Mouse (Mus musculus) heart, embryonic 16.5 days (tissue): Measurements from ENCODE around the gene Sst. TPM values are rescaled to one million over a fixed set of nuclear protein-coding genes. Genes with fewer than 3 reads are reported as not detected.

Experiments
- ATAC-seq: fragments of 200-750 bp; cut with Nextera tagmentation; replicated peaks from 2 replicates; pipeline ENCODE4 v1.8.0; 2017; ENCODE audit warnings: moderate number of reproducible peaks; ENCODE audit not compliant: insufficient read depth, low FRiP score; ENCODE audit errors: extremely low read depth
- H3K27ac ChIP-seq: fragments of 300-500 bp; sonication (generic); 2 replicates; pipeline ENCODE4 v1.5.1; 2014; ENCODE audit warnings: mild to moderate bottlenecking, low read length, control low read depth, moderate library complexity
- H3K27me3 ChIP-seq: fragments of 300-500 bp; sonication (generic); 2 replicates; pipeline ENCODE4 v1.6.1; 2014; ENCODE audit warnings: low read length, mixed read lengths; ENCODE audit not compliant: control insufficient read depth, insufficient read depth
- H3K36me3 ChIP-seq: fragments of 300-500 bp; sonication (generic); 2 replicates; pipeline ENCODE4 v1.6.1; 2014; ENCODE audit not compliant: control insufficient read depth, insufficient read depth
- H3K4me1 ChIP-seq: fragments of 300-500 bp; sonication (generic); 2 replicates; pipeline ENCODE4 v1.6.1; 2014; ENCODE audit warnings: low read length, mixed read lengths; ENCODE audit not compliant: control insufficient read depth, insufficient read depth
- H3K4me2 ChIP-seq: fragments of 300-500 bp; sonication (generic); 2 replicates; pipeline ENCODE4 v1.6.1; 2014; ENCODE audit warnings: low read depth, mild to moderate bottlenecking, control low read depth, low read length
- H3K4me3 ChIP-seq: fragments of 300-500 bp; sonication (generic); 2 replicates; pipeline ENCODE4 v1.5.1; 2014; ENCODE audit warnings: mild to moderate bottlenecking, control low read depth, low read length
- H3K9ac ChIP-seq: fragments of 300-500 bp; sonication (generic); 2 replicates; pipeline ENCODE4 v1.6.1; 2014; ENCODE audit warnings: low read length, control low read depth
- H3K9me3 ChIP-seq: fragments of 300-500 bp; sonication (generic); replicated peaks from 2 replicates; pipeline ENCODE4 v1.6.1; 2016; ENCODE audit warnings: low read length; ENCODE audit not compliant: control insufficient read depth
- WGBS: fragments of 180-500 bp; shearing (Covaris S2); extraction: QIAGEN DNeasy Blood & Tissue Kit; methylation state at CpG from one replicate; pipeline ENCODE4 v1.1.7; 2014; 5-methylcytosine and 5-hydroxymethylcytosine counted together
- polyA plus RNA-seq: library from polyadenylated mRNA; unstranded; fragments of >200 nt; fragmentation: Nextera tagmentation; extraction: Ambion mirVana; gene quantifications from 2 replicates; pipeline ENCODE4 v1.2.1, GENCODE M21; 2015

The Sst gene
- polyA plus RNA-seq, 1 experiment from 2014 or later, result not detected

- Histone ChIP-seq H3K27me3 (no peaks in the 10 kb centered on the region), H3K36me3 (no peaks in the 10 kb centered on the region), H3K4me3 (no peak overlapping the region), H3K4me1 (no peaks in the 10 kb centered on the region), H3K9me3 (no peaks in the 10 kb centered on the region), H3K9ac (no peak overlapping the region), H3K27ac (no peak overlapping the region), H3K4me2 (no peak overlapping the region)
- WGBS, result 70% methylated on average over 3 of the region's 3 CpGs
- ATAC-seq, result no peak
These were observed 48.1 kb downstream of the Sst start for GRCm38 (mm10) chr16:23842609-23843008.

Other genes with a start within 250 kb of the Sst start
- not detected in 2 replicates for gene Rtp2, start 41.4 kb upstream of the Sst start, polyA plus RNA-seq
- not detected in 2 replicates for gene Gm37419, start 97.5 kb upstream of the Sst start, polyA plus RNA-seq
- 0.81 and 1.2 TPM in 2 replicates for gene Bcl6, start 97.9 kb upstream of the Sst start, polyA plus RNA-seq